Comparison of ENCODE assay signal across 22 mouse cellular contexts in genomic region chr1:125662058-125662457, GRCm38 (mm10). TPM values are rescaled to one million over a fixed set of nuclear protein-coding genes. Genes with fewer than 3 reads are reported as not detected.
"Had no signal": no experiment of that assay in that cellular context is flagged by ENCODE, and none has a peak within 500 bp of the region (broad histone marks: within the 10 kb centered on the region; RNA-seq: fewer than 3 reads in every experiment).

No protein-coding gene starts in this region.

- H3K27me3 ChIP-seq: kidney, embryonic 15.5 days; liver, embryonic 13.5 days; midbrain, embryonic 12.5 days; midbrain, embryonic 15.5 days; neural tube, embryonic 12.5 days; neural tube, embryonic 15.5 days had no signal

- DNase-seq: kidney, adult 11 months; kidney, adult 8-10 months; kidney, postnatal 10 days; kidney, postnatal 36 days; layer of hippocampus, postnatal 36 days; liver, embryonic 13.5 days; lung, adult 2 months; lung, postnatal 14 days; right cerebral cortex, adult 18-20 months; right cerebral cortex, postnatal 14 days; right cerebral cortex, postnatal 4 days; spleen, adult 18-20 months; thymus, postnatal 25 days had no signal

- H3K36me3 ChIP-seq: kidney, embryonic 15.5 days; liver, embryonic 13.5 days; midbrain, embryonic 12.5 days; midbrain, embryonic 15.5 days; neural tube, embryonic 12.5 days; neural tube, embryonic 15.5 days had no signal

- H3K9ac ChIP-seq: kidney, embryonic 15.5 days; liver, embryonic 13.5 days; midbrain, embryonic 12.5 days; midbrain, embryonic 15.5 days; neural tube, embryonic 12.5 days; neural tube, embryonic 15.5 days had no signal

- H3K4me2 ChIP-seq: kidney, embryonic 15.5 days; liver, embryonic 13.5 days; midbrain, embryonic 12.5 days; midbrain, embryonic 15.5 days; neural tube, embryonic 12.5 days; neural tube, embryonic 15.5 days had no signal

- H3K9me3 ChIP-seq: kidney, embryonic 15.5 days; liver, embryonic 13.5 days; midbrain, embryonic 12.5 days; midbrain, embryonic 15.5 days; neural tube, embryonic 12.5 days; neural tube, embryonic 15.5 days had no signal

- ATAC-seq: midbrain, embryonic 15.5 days had no signal

- H3K27ac ChIP-seq: kidney, embryonic 15.5 days; left cerebral cortex, adult 2 months; liver, embryonic 13.5 days; macrophage; midbrain, embryonic 12.5 days; midbrain, embryonic 15.5 days; neural tube, embryonic 12.5 days; neural tube, embryonic 15.5 days had no signal

- H3K4me3 ChIP-seq: kidney, embryonic 15.5 days; left cerebral cortex, adult 2 months; liver, embryonic 13.5 days; midbrain, embryonic 12.5 days; midbrain, embryonic 15.5 days; neural tube, embryonic 12.5 days; neural tube, embryonic 15.5 days had no signal

- H3K4me1 ChIP-seq: kidney, embryonic 15.5 days; midbrain, embryonic 12.5 days; midbrain, embryonic 15.5 days; neural tube, embryonic 12.5 days; neural tube, embryonic 15.5 days had no signal

RNA-seq across cellular contexts. Expression of gene Gpr39, which starts 14.7 kb away (rescaled TPM):
- total RNA-seq: left cerebral cortex, adult 2 months; left cerebral cortex, postnatal 36 days; megakaryocyte, adult 5-6 weeks had no signal
- polyA plus RNA-seq: macrophage; midbrain, embryonic 12.5 days; midbrain, embryonic 15.5 days; neural tube, embryonic 12.5 days had no signal
